Mouse (Mus musculus) c-Kit-positive CD71-positive TER-119-negative erythroid progenitor cells, embryonic 14.5 days (primary cell): Measurements from ENCODE around the gene Cnbp.
A peak's percentile ranks its signal among the peaks of the same experiment; 100 is the strongest.

Experiments
- DNase-seq: peaks from one replicate; pipeline ENCODE4 v3.0.0-alpha.2; 2013; ENCODE audit warnings: low read depth

Gene Cnbp

GRCm38 (mm10) chr6:87850900-87851614, at the start of gene Cnbp:
Cnbp (minus strand) TSS chr6:87851106.
- DNase-seq = peak; percentile 93

DNA sequence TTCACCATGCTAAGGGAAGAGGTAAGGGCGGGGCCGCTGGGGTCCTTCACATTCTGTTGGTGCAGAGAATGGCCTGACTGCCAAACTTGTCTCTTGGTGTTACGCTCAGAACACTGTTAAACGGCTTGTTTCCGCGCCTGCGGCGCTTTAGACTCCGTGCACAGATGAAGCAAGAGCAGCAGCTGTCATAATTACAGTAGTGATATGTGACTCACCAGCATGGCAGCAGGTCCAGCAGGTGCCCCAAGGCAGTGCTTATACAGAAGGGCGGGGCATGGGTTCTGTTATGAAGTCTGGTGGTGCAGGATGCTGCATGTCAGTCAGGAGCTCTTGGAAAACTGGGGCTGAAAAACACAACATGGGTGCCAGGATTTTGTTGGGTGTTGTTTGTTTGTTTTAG, 47.1 kb upstream of the Cnbp start:
- DNase-seq = no peak

GRCm38 (mm10) chr6:87893931-87894330, 43.0 kb upstream of the Cnbp start:
- no peak for DNase-seq

DNA sequence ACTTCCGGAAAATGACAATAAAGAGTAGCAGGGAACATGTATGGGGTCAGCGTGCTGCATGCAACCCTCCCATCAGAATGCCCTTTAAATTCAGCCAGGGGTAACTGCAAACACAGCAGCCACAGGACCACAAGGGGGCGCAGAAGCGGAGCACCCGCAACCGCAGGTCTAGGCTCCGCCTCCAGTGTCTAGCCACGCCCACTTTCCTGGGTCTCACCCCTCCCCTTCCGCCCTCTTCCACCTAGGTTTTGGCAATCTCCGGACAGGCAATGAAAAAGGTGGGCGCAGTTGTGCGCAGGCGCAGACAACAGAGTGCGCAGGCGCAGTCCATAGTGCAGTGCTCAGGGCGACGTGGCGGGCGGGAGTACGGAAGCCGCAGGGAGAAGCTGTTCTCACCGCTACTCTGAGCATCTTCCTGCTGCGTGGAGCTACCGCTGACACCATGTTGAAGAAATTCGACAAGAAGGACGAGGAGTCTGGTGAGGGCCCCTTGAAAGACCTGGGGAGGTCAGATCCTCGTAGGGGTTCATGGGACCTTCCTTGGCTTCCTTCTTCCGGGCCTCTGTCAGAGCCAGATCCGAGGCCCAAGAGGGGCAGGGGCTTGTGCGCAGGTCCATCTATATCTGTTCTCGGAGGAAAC, 36.8 kb upstream of the Cnbp start, which contains the start of gene Copg1:
Gene Copg1, plus strand, starts transcription at position 221 of the 640 bp plus-strand sequence.
- DNase-seq = peak; percentile 98

GRCm38 (mm10) chr6:87886721-87887120, 35.8 kb upstream of the Cnbp start:
- no peak for DNase-seq

DNA sequence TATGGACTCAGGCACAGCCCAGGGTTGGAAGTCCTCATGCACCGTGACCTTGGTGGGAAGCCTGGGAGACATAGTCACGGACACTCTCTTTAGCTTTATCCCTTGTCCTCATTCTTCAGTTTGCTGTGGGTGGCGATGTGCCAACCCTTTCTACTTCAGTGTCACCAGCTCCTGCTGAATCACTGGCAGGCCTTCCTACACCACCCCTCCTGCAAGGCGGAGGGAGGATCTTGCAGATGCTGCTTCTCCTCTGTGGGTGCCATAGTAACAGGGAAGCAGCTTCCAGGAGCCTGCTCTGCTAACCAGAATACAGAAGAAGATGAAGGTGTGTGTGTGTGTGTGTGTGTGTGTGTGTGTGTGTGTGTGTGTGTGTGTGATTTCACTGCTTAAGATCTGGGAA, 31.9 kb upstream of the Cnbp start:
- no peak for DNase-seq

DNA sequence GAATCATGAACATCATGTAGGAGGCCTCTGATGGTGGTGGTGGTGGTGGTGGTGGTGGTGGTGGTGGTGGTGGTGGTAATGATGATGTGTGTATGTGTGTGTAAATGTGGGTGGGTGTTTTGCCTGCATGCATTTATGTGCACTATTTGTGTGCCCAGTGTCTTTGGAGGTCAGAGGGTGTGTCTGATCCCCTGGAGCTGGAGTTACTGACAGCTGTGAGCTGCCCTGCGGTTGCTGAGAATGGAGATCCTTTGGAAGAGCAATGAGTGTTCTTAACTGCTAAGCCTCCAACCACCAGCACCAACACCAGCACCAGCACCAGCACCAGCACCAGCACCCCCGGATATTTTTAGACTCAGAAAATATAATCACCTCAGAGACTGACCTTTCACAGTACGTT, 31.3 kb upstream of the Cnbp start:
- no peak for DNase-seq

GRCm38 (mm10) chr6:87879628-87880027, 28.7 kb upstream of the Cnbp start:
- DNase-seq = no peak

DNA sequence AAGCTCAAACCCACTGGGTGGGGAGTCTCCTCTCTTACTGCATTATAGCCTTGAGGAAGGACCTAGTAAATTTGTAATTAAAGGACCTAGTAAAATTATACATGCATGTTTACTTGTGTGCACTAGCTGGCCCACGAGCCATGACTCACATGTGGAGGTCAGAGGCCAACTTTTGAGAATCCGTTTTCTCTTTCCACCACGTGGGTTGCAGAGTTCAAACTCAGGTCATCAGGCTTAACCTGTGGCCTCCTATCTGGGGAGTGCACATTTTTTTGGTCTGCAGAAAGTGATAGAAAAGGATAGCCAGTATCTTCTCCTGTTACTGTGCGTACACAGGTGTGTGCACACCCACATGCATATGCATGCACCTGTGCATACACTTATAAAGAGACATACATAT, 28.1 kb upstream of the Cnbp start:
- DNase-seq = no peak

- DNase-seq = no peak
Observed at GRCm38 (mm10) chr6:87876068-87876643, 25.2 kb upstream of the Cnbp start.

GRCm38 (mm10) chr6:87875562-87875961, 24.7 kb upstream of the Cnbp start:
- no peak for DNase-seq

GRCm38 (mm10) chr6:87875083-87875482, 24.2 kb upstream of the Cnbp start:
- DNase-seq = no peak

DNA sequence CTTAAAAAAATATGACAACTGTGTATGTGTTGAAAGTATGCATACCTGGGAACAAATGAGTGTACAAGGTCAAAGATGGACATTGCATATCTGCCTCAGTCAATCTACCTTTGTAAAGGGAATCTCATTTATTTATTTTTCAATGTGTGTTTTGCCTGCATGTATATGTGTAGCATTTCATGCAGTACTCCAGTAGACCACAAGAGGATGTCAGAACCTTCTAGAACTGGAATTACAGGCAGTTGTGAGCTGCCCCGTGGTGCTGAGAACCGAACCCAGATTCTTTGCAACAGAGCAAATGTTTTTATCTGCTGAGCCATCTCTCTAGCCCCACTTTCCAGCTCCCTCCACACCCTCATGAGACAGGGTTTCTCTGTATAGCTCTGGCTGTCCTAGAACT, 23.1 kb upstream of the Cnbp start:
- DNase-seq = no peak

DNA sequence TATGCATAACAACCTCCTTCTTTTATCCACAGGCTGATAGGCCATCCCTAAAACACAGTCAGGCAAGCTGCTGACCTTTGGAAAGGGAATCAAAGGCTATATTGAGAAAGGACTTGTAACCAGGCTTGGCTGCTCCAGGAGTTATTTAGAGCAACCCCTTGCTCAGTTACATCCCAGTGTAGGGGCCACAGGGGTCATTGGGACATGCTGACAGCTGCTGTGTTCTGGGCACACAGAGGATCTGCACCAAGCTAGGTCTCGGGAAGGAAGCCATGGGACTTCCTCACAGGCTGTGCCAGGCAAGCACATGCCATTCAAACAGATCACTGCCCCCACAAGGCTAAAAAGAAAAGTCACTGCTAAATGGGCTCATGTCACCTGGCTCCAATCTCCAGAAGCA, 22.2 kb upstream of the Cnbp start:
- no peak for DNase-seq

DNA sequence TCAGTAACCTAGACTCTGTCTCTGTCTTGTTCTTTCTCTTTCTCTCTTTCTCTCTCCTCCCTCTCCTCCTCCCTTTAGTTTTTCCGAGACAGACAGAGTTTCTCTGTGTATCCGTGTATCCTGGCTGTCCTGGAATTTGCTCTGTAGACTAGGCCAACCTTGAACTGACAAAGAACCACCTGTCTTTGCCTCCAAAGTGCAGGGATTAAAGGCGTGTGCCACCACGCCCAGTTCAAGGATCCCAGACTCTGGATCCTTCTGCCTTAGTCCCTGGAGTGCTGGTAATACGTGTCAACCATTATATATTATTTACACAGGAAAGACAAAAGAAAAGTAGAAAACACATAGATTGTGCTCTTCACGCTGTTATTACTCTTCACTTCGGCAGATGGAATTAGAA, 20.3 kb upstream of the Cnbp start:
- DNase-seq = no peak

GRCm38 (mm10) chr6:87870440-87870839, 19.5 kb upstream of the Cnbp start:
- DNase-seq = no peak

DNA sequence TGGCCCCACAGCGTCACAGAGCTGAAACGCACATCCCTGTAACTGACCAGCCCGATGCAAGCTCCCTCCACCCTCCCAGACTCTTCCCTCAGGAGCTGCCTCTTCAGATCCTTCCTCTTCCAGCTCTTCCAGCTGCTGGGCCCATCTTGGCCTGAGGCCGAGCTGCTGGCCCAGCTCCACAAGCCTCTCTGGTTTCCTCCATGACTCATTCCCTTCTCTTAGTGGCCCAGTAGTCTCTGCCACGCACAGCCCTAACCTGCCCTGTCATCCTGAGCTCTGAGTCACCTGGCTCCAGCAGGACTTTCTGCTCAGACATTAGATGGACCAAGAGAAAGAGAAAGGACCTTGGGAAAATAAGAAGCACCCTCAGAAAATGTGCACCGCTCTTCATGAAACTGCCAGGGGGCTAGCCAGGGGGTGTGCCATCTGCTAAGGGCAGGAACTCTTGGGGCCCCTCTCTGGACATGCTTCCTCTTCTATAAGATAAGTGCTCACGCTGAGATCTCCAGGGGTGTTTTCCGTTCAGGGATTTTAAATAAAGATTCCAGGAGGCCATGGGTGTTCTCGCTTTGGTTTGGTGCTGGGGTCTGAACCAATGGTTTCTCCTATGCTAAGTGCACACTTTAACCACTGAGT, 18.1 kb upstream of the Cnbp start:
- DNase-seq = no peak

- DNase-seq = peak; percentile 60
Observed at GRCm38 (mm10) chr6:87867256-87867655, 16.4 kb upstream of the Cnbp start.

DNA sequence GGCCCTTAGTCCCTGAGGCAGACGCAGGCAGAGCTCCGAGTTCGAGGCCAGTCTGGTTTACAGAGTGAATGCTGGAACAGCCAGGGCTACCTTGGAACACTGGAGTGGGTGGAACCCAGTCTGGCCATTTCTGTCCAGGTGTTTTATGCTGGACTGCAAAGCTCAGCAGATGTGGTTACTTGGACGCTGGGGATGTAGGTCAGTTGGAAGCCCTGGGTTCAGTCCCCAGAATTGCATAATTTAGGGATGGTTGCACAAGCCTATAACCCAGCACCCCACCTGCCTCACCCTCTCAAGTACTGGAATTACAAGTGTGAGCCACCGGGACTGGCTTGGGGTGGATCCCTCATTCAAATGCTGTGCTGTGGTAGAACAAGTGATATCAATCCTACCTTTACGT, 15.3 kb upstream of the Cnbp start:
- no peak for DNase-seq

DNA sequence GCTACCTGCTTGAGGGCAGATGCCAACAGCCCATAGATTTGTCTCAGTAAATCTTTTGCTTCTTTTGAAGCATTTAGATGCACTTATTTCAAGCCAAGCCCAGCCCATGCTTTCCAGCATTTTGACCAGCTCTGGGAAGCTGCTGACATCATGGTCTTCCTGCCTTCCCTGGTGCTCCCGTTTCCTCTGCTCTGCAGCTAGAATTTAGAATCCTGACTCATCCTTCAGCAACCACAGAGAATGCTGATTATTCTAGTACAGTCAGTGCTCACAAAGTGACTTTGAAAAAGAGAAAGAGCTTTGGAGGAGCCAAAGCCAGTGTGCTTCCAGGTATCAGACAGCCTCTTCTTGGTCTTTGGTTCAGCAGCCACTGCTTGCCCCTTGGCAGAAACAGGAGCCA, 6.2 kb upstream of the Cnbp start:
- DNase-seq = no peak

DNA sequence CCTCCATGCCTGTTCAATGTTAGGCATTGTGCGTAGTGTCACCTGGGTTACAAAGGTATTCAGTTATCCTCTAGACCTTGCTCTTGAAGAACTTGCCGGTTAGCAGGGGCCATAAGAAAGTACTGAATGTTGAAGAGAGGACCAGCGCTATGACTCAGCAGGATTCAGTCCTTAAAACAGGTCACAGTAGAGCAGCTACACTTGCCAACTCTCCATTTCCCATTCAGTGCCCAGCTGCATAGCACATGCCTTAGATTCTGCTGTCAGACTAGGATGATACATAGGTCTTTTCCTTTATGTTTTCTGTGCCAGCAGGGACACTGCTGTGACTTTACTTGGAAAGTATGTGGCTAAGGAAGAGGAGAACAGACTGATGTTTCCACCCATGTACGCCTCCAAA, 2.5 kb upstream of the Cnbp start:
- no peak for DNase-seq

GRCm38 (mm10) chr6:87851871-87852270, 965 bp upstream of the Cnbp start:
- no peak for DNase-seq
